Mouse (Mus musculus) heart, adult 2 months (tissue): ENCODE measurements around the gene Gm49403.

ENCODE experiments used
- CTCF ChIP-seq: fragments of 200-600 bp; IDR thresholded peaks from 2 replicates; pipeline ENCODE4 v1.8.1; 2022; ENCODE audit warnings: antibody characterized with exemption, mild to moderate bottlenecking, moderate library complexity
- EP300 ChIP-seq: fragments of 200-500 bp; IDR thresholded peaks from 2 replicates; pipeline ENCODE4 v1.6.1; 2011; ENCODE audit warnings: low read depth, low read length, control low read depth; ENCODE audit not compliant: insufficient read depth
- POLR2A ChIP-seq: fragments of 200-500 bp; IDR thresholded peaks from 2 replicates; pipeline ENCODE4 v1.6.1; 2011; ENCODE audit warnings: mild to moderate bottlenecking, low read depth, low read length, control low read depth; ENCODE audit not compliant: insufficient read depth

DNA sequence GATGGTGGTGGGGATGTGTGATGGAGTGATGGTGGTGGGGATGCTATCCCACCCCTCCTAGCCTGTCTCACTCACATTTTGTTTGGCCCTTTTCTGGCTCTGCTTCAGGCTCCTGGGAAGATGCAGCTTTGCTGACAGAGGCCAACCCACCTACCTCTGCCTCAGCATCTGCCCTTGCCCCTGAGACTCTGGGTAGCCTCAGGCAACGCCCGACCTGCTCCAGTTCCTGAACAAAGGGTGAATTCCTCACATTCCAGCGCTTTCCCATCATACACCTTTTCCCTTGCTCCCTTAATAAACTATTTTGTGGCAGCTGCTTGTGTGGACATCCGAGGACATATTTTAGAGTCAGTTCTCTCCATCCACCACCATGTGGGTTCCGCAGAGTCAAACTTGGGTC, 35.4 kb upstream of the Gm49403 start:
- TF ChIP-seq POLR2A (no peak), CTCF (no peak), EP300 (no peak)
